8 mouse cellular contexts compared by ENCODE assay signal in the genomic region with DNA sequence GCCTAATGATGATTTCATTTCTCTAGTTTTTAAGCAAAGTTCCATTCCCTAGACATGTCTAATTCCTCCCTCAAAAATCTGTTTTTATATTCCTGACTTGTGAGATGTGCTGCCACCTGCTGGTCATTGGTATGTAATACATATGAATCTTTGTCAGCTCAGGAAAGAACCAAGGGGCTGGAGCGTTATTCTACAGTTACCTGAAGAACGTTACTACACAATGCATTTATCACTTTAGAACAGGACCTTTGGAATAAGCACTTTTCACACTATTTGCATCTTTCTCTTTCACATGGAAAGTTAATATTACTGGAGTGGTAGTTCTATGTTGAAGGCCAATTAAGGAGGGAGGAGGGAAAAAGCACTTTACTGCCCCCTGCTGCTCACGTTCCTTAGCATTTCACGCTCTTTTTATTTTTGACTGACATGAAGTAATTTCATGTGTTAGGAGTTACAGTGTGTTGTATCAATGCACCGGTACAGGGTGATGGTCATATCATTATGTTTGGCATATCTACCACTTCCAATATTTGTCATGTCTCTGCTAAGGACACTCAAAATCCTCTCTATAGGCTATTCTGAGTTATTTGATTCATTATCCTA. TPM values are rescaled to one million over a fixed set of nuclear protein-coding genes. Genes with fewer than 3 reads are reported as not detected.
DNase-seq lines count a peak whose midpoint lies in the region; ATAC-seq and TF ChIP-seq lines count a peak whose summit lies in the region.

No protein-coding gene starts in this region.

- H3K27me3 ChIP-seq in forebrain, embryonic 13.5 days = 0 out of 2 replicates have a peak, but pooled peaks cover 9% of the 10 kb centered on the region
- H3K27me3 ChIP-seq in hindbrain, embryonic 11.5 days (ENCODE audit: control insufficient read depth, insufficient read depth, low read length) = no peaks in the 10 kb centered on the region
- H3K27me3 ChIP-seq in lung, embryonic 15.5 days = no peaks in the 10 kb centered on the region

- H3K4me3 ChIP-seq in forebrain, embryonic 13.5 days = no peak overlapping the region
- H3K4me3 ChIP-seq in hindbrain, embryonic 11.5 days (ENCODE audit: low read depth, low read length) = no peak overlapping the region
- no peak overlapping the region for H3K4me3 ChIP-seq in layer of hippocampus, adult 2 months
- no peak overlapping the region for H3K4me3 ChIP-seq in lung, embryonic 15.5 days

- H3K27ac ChIP-seq in forebrain, embryonic 13.5 days = no peak overlapping the region
- H3K27ac ChIP-seq in hindbrain, embryonic 11.5 days (ENCODE audit: low read depth, low read length) = no peak overlapping the region
- H3K27ac ChIP-seq in layer of hippocampus, adult 2 months = no peak overlapping the region
- H3K27ac ChIP-seq in lung, embryonic 15.5 days = no peak overlapping the region

- H3K9ac ChIP-seq in forebrain, embryonic 13.5 days = no peak overlapping the region
- no peak overlapping the region for H3K9ac ChIP-seq in hindbrain, embryonic 11.5 days (ENCODE audit: low read depth, low read length)
- no peak overlapping the region for H3K9ac ChIP-seq in lung, embryonic 15.5 days

- H3K4me1 ChIP-seq in forebrain, embryonic 13.5 days = no peaks in the 10 kb centered on the region
- H3K4me1 ChIP-seq in hindbrain, embryonic 11.5 days (replicated peaks; ENCODE audit: control insufficient read depth, insufficient read depth, low read length) = no peaks in the 10 kb centered on the region
- peaks cover 7% of the 10 kb centered on the region; the same call in 1 of the 2 replicates for H3K4me1 ChIP-seq in lung, embryonic 15.5 days

- peak overlapping the region; percentile 31; the same call in 1 of the 2 replicates for H3K4me2 ChIP-seq in forebrain, embryonic 13.5 days
- no peak overlapping the region for H3K4me2 ChIP-seq in hindbrain, embryonic 11.5 days (replicated peaks; ENCODE audit: low read depth, low read length)
- peak overlapping the region; percentile 31; the same call in 1 of the 2 replicates for H3K4me2 ChIP-seq in lung, embryonic 15.5 days

- peak; percentile 85 for TF ChIP-seq CTCF in layer of hippocampus, adult 2 months (conservative IDR thresholded peaks at IDR 0.05)

- peak; percentile 76 for ATAC-seq in forebrain, embryonic 13.5 days
- peak; percentile 72 for ATAC-seq in hindbrain, embryonic 11.5 days (ENCODE audit: low FRiP score)
- ATAC-seq in lung, embryonic 15.5 days (ENCODE audit: borderline replicate concordance, extremely low read depth, low FRiP score, low TSS enrichment) = 0 out of 2 replicates have a peak, but pooled peaks have one; percentile 19

- WGBS in forebrain, embryonic 13.5 days = 5% methylated on average over 5 of the region's 5 CpGs
- WGBS in hindbrain, embryonic 11.5 days = 7% methylated on average over 5 of the region's 5 CpGs
- WGBS in lung, embryonic 15.5 days = 4% methylated on average over 5 of the region's 5 CpGs

- DNase-seq in MN1 (ENCODE audit: low spot score) = peak; percentile 73
- peak; percentile 60 for DNase-seq in brain, embryonic 18.5 days (ENCODE audit: low read depth, low spot score)
- peak; percentile 85 for DNase-seq in hindbrain, embryonic 11.5 days (ENCODE audit: low spot score)
- DNase-seq in layer of hippocampus, adult 2 months (ENCODE audit: low spot score in 2 of 2) = peak; percentile 42 to 73
- DNase-seq in ovary, postnatal 14 days (ENCODE audit: low spot score) = peak; percentile 67
- DNase-seq in yolk sac, embryonic 10.5 days (ENCODE audit: low spot score) = peak; percentile 73

- H3K9me3 ChIP-seq in forebrain, embryonic 13.5 days (replicated peaks) = no peaks in the 10 kb centered on the region
- no peaks in the 10 kb centered on the region for H3K9me3 ChIP-seq in hindbrain, embryonic 11.5 days (ENCODE audit: control insufficient read depth, low read length)
- no peaks in the 10 kb centered on the region for H3K9me3 ChIP-seq in lung, embryonic 15.5 days

- H3K36me3 ChIP-seq in forebrain, embryonic 13.5 days (ENCODE audit: poor library complexity, severe bottlenecking) = no peaks in the 10 kb centered on the region
- H3K36me3 ChIP-seq in hindbrain, embryonic 11.5 days (ENCODE audit: control insufficient read depth, insufficient read depth, low read length) = no peaks in the 10 kb centered on the region
- H3K36me3 ChIP-seq in lung, embryonic 15.5 days = no peaks in the 10 kb centered on the region

RNA-seq across cellular contexts. Expression of gene Mtap, which starts 7.5 kb away (rescaled TPM):
- 46.6 and 52.0 TPM in 2 replicates for polyA plus RNA-seq in forebrain, embryonic 13.5 days (2015; fragmentation: Nextera tagmentation; extraction: Ambion mirVana)
- polyA plus RNA-seq in hindbrain, embryonic 11.5 days (2014; fragmentation: Nextera tagmentation; extraction: Ambion mirVana) = 81.4 and 86.6 TPM in 2 replicates
- total RNA-seq in layer of hippocampus, adult 2 months (2021) = 10 to 100 TPM; 10.2 to 10.4 TPM
- 57.5 and 59.3 TPM in 2 replicates for polyA plus RNA-seq in lung, embryonic 15.5 days (2015; fragmentation: Nextera tagmentation; extraction: Ambion mirVana)

Comparison
In these comparisons a context has a peak if more than half of its experiments do, and no peak if none do; other contexts are left out.
1. ATAC-seq: peak in every context shown above with its lines; median percentile 76 in forebrain, embryonic 13.5 days; 72 in hindbrain, embryonic 11.5 days; 19 in lung, embryonic 15.5 days.